Mouse (Mus musculus): ENCODE results near the gene Nin. TPM values are rescaled to one million over a fixed set of nuclear protein-coding genes. Genes with fewer than 3 reads are reported as not detected.

The Nin gene
- total RNA-seq, 2 experiments from 2014 or later, result 54.0 to 66.9 TPM

Other genes starting within 250 kb of the Nin start
- gene Atl1, start 221.1 kb downstream of the Nin start, total RNA-seq (2021), result 100 to 1,000 TPM; 232 to 242 TPM
- gene Map4k5, start 220.5 kb downstream of the Nin start, total RNA-seq (2021), result 10 to 100 TPM; 37.6 to 38.6 TPM
- 10 to 100 TPM; 17.7 to 18.1 TPM for gene Sav1, start 126.7 kb downstream of the Nin start, total RNA-seq (2021)
- not detected for gene Abhd12b, start 40.4 kb upstream of the Nin start, total RNA-seq (2021)
- gene Pygl, start 117.8 kb upstream of the Nin start, total RNA-seq (2021), result 1 to 10 TPM; 3.8 to 5.8 TPM
- gene Trim9, start 233.9 kb upstream of the Nin start, total RNA-seq (2021), result 100 to 1,000 TPM; 344 to 385 TPM

All from left cerebral cortex, adult 18-20 months (tissue).